Mouse (Mus musculus) adipose tissue, adult 10 weeks (tissue): ENCODE measurements around the gene Tfcp2l1. TPM values are rescaled to one million over a fixed set of nuclear protein-coding genes. Genes with fewer than 3 reads are reported as not detected.

Source experiments
- polyA plus RNA-seq: library from polyadenylated mRNA; stranded (reverse); fragments of 350-450 nt; fragmentation: Illumina TruSeq; extraction: RNeasy Lipid Tissue Mini Kit (QIAGEN cat#74804); gene quantifications from one replicate; pipeline ENCODE4 v1.2.3, GENCODE M21; 2014; ENCODE audit warnings: low read depth, low replicate concordance

Tfcp2l1 gene
- 12.9 TPM for polyA plus RNA-seq

DNA sequence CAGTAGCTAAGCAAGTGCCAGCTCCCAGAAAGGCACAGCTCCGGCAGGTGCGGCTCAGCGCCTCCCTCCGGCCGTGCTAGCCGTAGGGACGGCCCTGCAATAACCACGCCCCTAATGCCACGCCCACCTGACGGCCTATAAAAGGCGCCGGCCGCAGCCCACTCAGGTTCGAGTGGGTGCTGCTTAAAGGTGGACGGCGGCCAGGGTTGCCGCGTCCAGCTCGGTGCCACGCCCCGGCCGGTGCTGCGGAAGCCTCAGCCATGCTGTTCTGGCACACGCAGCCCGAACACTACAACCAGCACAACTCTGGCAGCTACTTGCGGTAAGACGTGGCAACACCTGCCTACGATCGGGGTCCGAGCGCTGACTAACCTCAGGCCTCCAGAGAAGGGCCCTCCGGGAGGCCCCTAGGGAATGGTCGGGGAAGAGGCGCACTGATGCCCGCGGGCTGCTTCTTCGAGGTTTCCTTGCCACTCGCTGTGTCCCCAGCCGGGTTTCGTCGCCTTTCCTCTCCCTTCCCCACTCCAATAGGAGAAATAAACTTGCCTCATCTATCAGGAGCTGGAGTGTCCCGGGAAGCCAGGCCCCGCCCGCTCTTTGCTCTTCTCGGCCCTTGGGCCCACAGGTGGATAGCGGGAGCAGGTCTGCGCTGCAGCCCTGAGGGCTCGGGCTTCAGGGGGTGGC is at the start of gene Tfcp2l1:
Gene Tfcp2l1, plus strand, starts transcription at position 165 of the 684 bp plus-strand sequence.

Other genes with a start within 250 kb of the Tfcp2l1 start
- 24.4 TPM for gene Clasp1, start 238.9 kb upstream of the Tfcp2l1 start, polyA plus RNA-seq